Comparison of ENCODE assay signal across 9 mouse cellular contexts in genomic region chr1:72825286-72825685, GRCm38 (mm10). TPM values are rescaled to one million over a fixed set of nuclear protein-coding genes. Genes with fewer than 3 reads are reported as not detected.
DNase-seq lines count a peak whose midpoint lies in the region; ATAC-seq and TF ChIP-seq lines count a peak whose summit lies in the region.
"Had no signal": no experiment of that assay in that cellular context is flagged by ENCODE, and none has a peak within 500 bp of the region (broad histone marks: within the 10 kb centered on the region; RNA-seq: fewer than 3 reads in every experiment).

No protein-coding gene starts in this region.

- 2% methylated on average over 20 of the region's 20 CpGs for WGBS in kidney, postnatal 0 days
- WGBS in embryonic facial prominence, embryonic 14.5 days: 0% methylated on average over 20 of the region's 20 CpGs
- 3% methylated on average over 20 of the region's 20 CpGs for WGBS in intestine, postnatal 0 days
- 0% methylated on average over 19 of the region's 20 CpGs for WGBS in neural tube, embryonic 13.5 days

- peak; percentile 66 for DNase-seq in kidney, postnatal 0 days (ENCODE audit: low spot score)
- DNase-seq in kidney, adult 11 months: no peak
- peak; percentile 75 for DNase-seq in embryonic facial prominence, embryonic 14.5 days (ENCODE audit: low spot score)
- no peak for DNase-seq in left cerebral cortex, adult 18-20 months (ENCODE audit: low spot score in 2 of 2)
- no peak for DNase-seq in spleen, adult 18-20 months

- H3K4me2 ChIP-seq in kidney, postnatal 0 days (ENCODE audit: low read length): peak overlapping the region; percentile 94
- H3K4me2 ChIP-seq in embryonic facial prominence, embryonic 14.5 days (ENCODE audit: low read depth, low read length): peak overlapping the region; percentile 99
- H3K4me2 ChIP-seq in intestine, postnatal 0 days (replicated peaks; ENCODE audit: low read depth): peak overlapping the region; percentile 90
- peak overlapping the region; percentile 94 for H3K4me2 ChIP-seq in neural tube, embryonic 13.5 days

- ATAC-seq in kidney, postnatal 0 days (replicated peaks; ENCODE audit: low FRiP score, low read depth): peak; percentile 22; the same call in 1 of the 2 replicates
- peak; percentile 39; the same call in 1 of the 2 replicates for ATAC-seq in embryonic facial prominence, embryonic 14.5 days (ENCODE audit: low read depth)
- ATAC-seq in intestine, postnatal 0 days: no peak; the same call in 1 of the 2 replicates
- ATAC-seq in neural tube, embryonic 13.5 days (ENCODE audit: low read depth): peak; percentile 9; the same call in 1 of the 2 replicates
- ATAC-seq in activated CD4-positive, CD25-positive, alpha-beta regulatory T cell, adult 4 months: no peak

- no peaks in the 10 kb centered on the region for H3K9me3 ChIP-seq in kidney, postnatal 0 days (replicated peaks; ENCODE audit: low read length)
- H3K9me3 ChIP-seq in embryonic facial prominence, embryonic 14.5 days (ENCODE audit: control insufficient read depth, low read length): no peaks in the 10 kb centered on the region
- H3K9me3 ChIP-seq in intestine, postnatal 0 days (ENCODE audit: control insufficient read depth): no peaks in the 10 kb centered on the region
- H3K9me3 ChIP-seq in neural tube, embryonic 13.5 days: no peaks in the 10 kb centered on the region

- no peak for TF ChIP-seq CTCF in kidney, postnatal 0 days (IDR thresholded peaks at IDR 0.05; ENCODE audit: low read depth)
- no peak for TF ChIP-seq CTCF in intestine, postnatal 0 days (IDR thresholded peaks at IDR 0.05; ENCODE audit: low read depth)

- H3K36me3 ChIP-seq in kidney, postnatal 0 days (ENCODE audit: insufficient read depth, low read length): no peaks in the 10 kb centered on the region
- no peaks in the 10 kb centered on the region for H3K36me3 ChIP-seq in embryonic facial prominence, embryonic 14.5 days (ENCODE audit: control insufficient read depth, insufficient read depth, low read length)
- no peaks in the 10 kb centered on the region for H3K36me3 ChIP-seq in intestine, postnatal 0 days (ENCODE audit: control insufficient read depth, insufficient read depth)
- H3K36me3 ChIP-seq in neural tube, embryonic 13.5 days: 0 out of 2 replicates have a peak, but pooled peaks cover under 1% of the 10 kb centered on the region

- peaks cover 23% of the 10 kb centered on the region for H3K4me1 ChIP-seq in kidney, postnatal 0 days (replicated peaks; ENCODE audit: insufficient read depth, low read length)
- H3K4me1 ChIP-seq in embryonic facial prominence, embryonic 14.5 days (ENCODE audit: control insufficient read depth, insufficient read depth, low read length): peaks cover 21% of the 10 kb centered on the region
- H3K4me1 ChIP-seq in intestine, postnatal 0 days (replicated peaks; ENCODE audit: control insufficient read depth, insufficient read depth, low read length): no peaks in the 10 kb centered on the region
- peaks cover 45% of the 10 kb centered on the region for H3K4me1 ChIP-seq in neural tube, embryonic 13.5 days (replicated peaks)

- no peak overlapping the region for H3K27ac ChIP-seq in kidney, postnatal 0 days
- peak overlapping the region; percentile 79 for H3K27ac ChIP-seq in embryonic facial prominence, embryonic 14.5 days (replicated peaks; ENCODE audit: low read depth, low read length)
- H3K27ac ChIP-seq in intestine, postnatal 0 days (ENCODE audit: low read depth, low read length): no peak overlapping the region
- H3K27ac ChIP-seq in neural tube, embryonic 13.5 days (replicated peaks): peak overlapping the region; percentile 92
- H3K27ac ChIP-seq: macrophage had no signal

- no peaks in the 10 kb centered on the region for H3K27me3 ChIP-seq in kidney, postnatal 0 days (ENCODE audit: insufficient read depth, low read length)
- H3K27me3 ChIP-seq in embryonic facial prominence, embryonic 14.5 days (replicated peaks; ENCODE audit: control insufficient read depth, insufficient read depth, low read length): no peaks in the 10 kb centered on the region
- H3K27me3 ChIP-seq in intestine, postnatal 0 days (replicated peaks; ENCODE audit: control insufficient read depth, insufficient read depth, low read length): peaks cover 22% of the 10 kb centered on the region; the same call in 1 of the 2 replicates
- peaks cover 3% of the 10 kb centered on the region; the same call in 1 of the 2 replicates for H3K27me3 ChIP-seq in neural tube, embryonic 13.5 days

- H3K4me3 ChIP-seq in kidney, postnatal 0 days (replicated peaks; ENCODE audit: low read depth, low read length): peak overlapping the region; percentile 46
- H3K4me3 ChIP-seq in embryonic facial prominence, embryonic 14.5 days (ENCODE audit: low read depth, low read length): peak overlapping the region; percentile 74
- peak overlapping the region; percentile 47 for H3K4me3 ChIP-seq in intestine, postnatal 0 days (ENCODE audit: low read depth, low read length)
- H3K4me3 ChIP-seq in neural tube, embryonic 13.5 days: peak overlapping the region; percentile 68

- H3K9ac ChIP-seq in kidney, postnatal 0 days (ENCODE audit: low read depth, low read length): peak overlapping the region; percentile 64
- H3K9ac ChIP-seq in embryonic facial prominence, embryonic 14.5 days (ENCODE audit: low read depth, low read length): peak overlapping the region; percentile 78
- H3K9ac ChIP-seq in intestine, postnatal 0 days (ENCODE audit: low read depth, low read length): peak overlapping the region; percentile 31; the same call in 1 of the 2 replicates
- peak overlapping the region; percentile 86 for H3K9ac ChIP-seq in neural tube, embryonic 13.5 days

RNA-seq across cellular contexts. Expression of gene Igfbp2, which starts 1.0 kb away (rescaled TPM):
- 116 and 123 TPM in 2 replicates for polyA plus RNA-seq in kidney, postnatal 0 days (2015; fragmentation: Nextera tagmentation; extraction: Ambion mirVana)
- 446 and 451 TPM in 2 replicates for polyA plus RNA-seq in embryonic facial prominence, embryonic 14.5 days (2014; fragmentation: Nextera tagmentation; extraction: Ambion mirVana)
- polyA plus RNA-seq in intestine, postnatal 0 days (2015; fragmentation: Nextera tagmentation; extraction: Ambion mirVana): 75.6 and 94.0 TPM in 2 replicates
- polyA plus RNA-seq in neural tube, embryonic 13.5 days (2015; fragmentation: Nextera tagmentation; extraction: Ambion mirVana): 337 and 391 TPM in 2 replicates
- polyA plus RNA-seq in activated CD4-positive, CD25-positive, alpha-beta regulatory T cell, adult 4 months (2017; shearing (Covaris generic)): not detected
- 10 to 100 TPM; 63.4 to 79.3 TPM for total RNA-seq in left cerebral cortex, adult 18-20 months (2021)
- polyA plus RNA-seq: macrophage had no signal

RNA-seq across cellular contexts. Expression of gene Igfbp5, which starts 49.4 kb away (rescaled TPM):
- 87.7 and 95.0 TPM in 2 replicates for polyA plus RNA-seq in kidney, postnatal 0 days (2015; fragmentation: Nextera tagmentation; extraction: Ambion mirVana)
- polyA plus RNA-seq in embryonic facial prominence, embryonic 14.5 days (2014; fragmentation: Nextera tagmentation; extraction: Ambion mirVana): 131 and 138 TPM in 2 replicates
- 14.3 and 14.6 TPM in 2 replicates for polyA plus RNA-seq in intestine, postnatal 0 days (2015; fragmentation: Nextera tagmentation; extraction: Ambion mirVana)
- polyA plus RNA-seq in neural tube, embryonic 13.5 days (2015; fragmentation: Nextera tagmentation; extraction: Ambion mirVana): 158 and 172 TPM in 2 replicates
- polyA plus RNA-seq in activated CD4-positive, CD25-positive, alpha-beta regulatory T cell, adult 4 months (2017; shearing (Covaris generic)): not detected
- 10 to 100 TPM; 42.5 to 62.4 TPM for total RNA-seq in left cerebral cortex, adult 18-20 months (2021)

Comparison
In these comparisons a context has a peak if more than half of its experiments do, and no peak if none do; other contexts are left out.
1. DNase-seq: peak in kidney, postnatal 0 days (single experiment) and embryonic facial prominence, embryonic 14.5 days (single experiment); none in kidney, adult 11 months (single experiment), left cerebral cortex, adult 18-20 months (0 of 2) and spleen, adult 18-20 months (0 of 2).
2. ATAC-seq: peak in kidney, postnatal 0 days (single experiment), embryonic facial prominence, embryonic 14.5 days (single experiment) and neural tube, embryonic 13.5 days (single experiment); none in intestine, postnatal 0 days (single experiment) and activated CD4-positive, CD25-positive, alpha-beta regulatory T cell, adult 4 months (single experiment).
3. H3K27ac ChIP-seq: peak in embryonic facial prominence, embryonic 14.5 days (single experiment) and neural tube, embryonic 13.5 days (single experiment); none in kidney, postnatal 0 days (single experiment) and intestine, postnatal 0 days (single experiment).
4. H3K9ac ChIP-seq: peak in every context shown above with its lines; median percentile 86 in neural tube, embryonic 13.5 days; 78 in embryonic facial prominence, embryonic 14.5 days; 64 in kidney, postnatal 0 days; 31 in intestine, postnatal 0 days.
5. RNA of gene Igfbp2, which starts 1.0 kb away (polyA plus RNA-seq): 446 to 451 TPM in embryonic facial prominence, embryonic 14.5 days, 337 to 391 TPM in neural tube, embryonic 13.5 days, 116 to 123 TPM in kidney, postnatal 0 days and 75.6 to 94.0 TPM in intestine, postnatal 0 days; not detected in activated CD4-positive, CD25-positive, alpha-beta regulatory T cell, adult 4 months; every median in the first group is over 10 times any median in the second.
6. RNA of gene Igfbp5, which starts 49.4 kb away (polyA plus RNA-seq): 158 to 172 TPM in neural tube, embryonic 13.5 days, 131 to 138 TPM in embryonic facial prominence, embryonic 14.5 days, 87.7 to 95.0 TPM in kidney, postnatal 0 days and 14.3 to 14.6 TPM in intestine, postnatal 0 days; not detected in activated CD4-positive, CD25-positive, alpha-beta regulatory T cell, adult 4 months; every median in the first group is over 10 times any median in the second.
7. Peak in every context shown above with its lines, with median percentiles within 50 percentile points of each other: H3K4me2 ChIP-seq and H3K4me3 ChIP-seq.